Mouse (Mus musculus): ENCODE results near the gene Gm21095. TPM values are rescaled to one million over a fixed set of nuclear protein-coding genes. Genes with fewer than 3 reads are reported as not detected.
"Not testable (repeated sequence)": the region's sequence is repeated elsewhere in the genome, so short reads cannot be mapped to it uniquely, and the experiment has no call there.

Gm21095 gene
- not detected for polyA plus RNA-seq (2012; fragmentation: generic; extraction: Trizol)

DNA sequence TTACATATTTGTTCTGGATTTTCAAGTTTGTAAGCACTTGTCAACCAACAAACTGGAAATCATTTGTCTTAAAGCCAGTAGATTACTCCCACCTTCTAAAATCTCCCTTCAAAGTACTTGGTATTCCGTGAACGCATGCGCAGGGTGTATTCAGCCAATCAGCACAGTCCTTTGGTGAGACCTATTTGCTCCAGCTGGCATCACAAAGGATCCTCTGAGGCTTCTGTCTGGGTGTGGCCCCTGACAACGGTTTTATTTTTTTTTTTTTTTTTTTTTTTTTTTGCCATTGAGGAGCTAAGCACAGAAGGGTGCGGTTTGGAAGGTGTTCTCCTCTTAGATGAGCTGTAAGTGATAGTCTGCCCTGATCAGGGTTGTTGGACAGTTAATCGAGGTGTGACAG lies at the start of gene Gm21095:
Gm21095 (plus strand) TSS at position 301 of the 400 bp plus-strand sequence.
- not testable (repeated sequence) for H3K27me3 ChIP-seq (ENCODE audit: control insufficient read depth, insufficient read depth, insufficient read length); H3K4me2 ChIP-seq (ENCODE audit: low read depth); H3ac ChIP-seq (ENCODE audit: control insufficient read depth, insufficient read length); H3K79me2 ChIP-seq (ENCODE audit: control insufficient read depth, insufficient read depth); H3K4me3 ChIP-seq; H3K36me3 ChIP-seq (ENCODE audit: control insufficient read depth, insufficient read depth)
